Mouse (Mus musculus) liver, adult 10 weeks (tissue): ENCODE data around the gene Tmem160. TPM values are rescaled to one million over a fixed set of nuclear protein-coding genes. Genes with fewer than 3 reads are reported as not detected.

ENCODE experiments used
- polyA plus RNA-seq: library from polyadenylated mRNA; stranded (reverse); fragments of 350-450 nt; fragmentation: Illumina TruSeq; extraction: RNeasy Lipid Tissue Mini Kit (QIAGEN cat#74804); gene quantifications from one replicate; pipeline ENCODE4 v1.2.3, GENCODE M21; 2014; ENCODE audit warnings: low read depth, low replicate concordance

Tmem160 gene
- not detected for polyA plus RNA-seq

DNA sequence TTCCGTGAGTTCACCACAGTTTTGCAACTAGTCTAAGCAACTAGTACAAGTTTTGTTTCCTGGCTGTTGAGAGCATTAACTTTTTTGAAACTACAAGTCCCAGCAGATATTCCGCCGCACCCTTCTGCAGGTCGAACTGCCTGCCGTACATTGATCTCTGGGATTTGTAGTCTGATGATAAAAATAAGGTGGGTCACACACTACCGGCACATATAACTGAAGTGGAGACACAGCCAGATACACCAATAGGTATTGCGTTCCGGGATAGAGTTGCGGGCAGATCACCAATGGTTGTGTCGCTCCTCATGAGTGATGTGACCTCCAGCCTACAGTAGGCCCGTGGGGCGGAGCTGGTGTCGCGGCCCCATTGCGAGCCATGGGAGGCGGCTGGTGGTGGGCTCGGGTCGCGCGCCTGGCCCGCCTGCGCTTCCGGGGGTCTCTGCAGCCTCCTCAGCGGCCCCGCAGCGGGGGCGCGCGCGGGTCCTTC lies at the start of gene Tmem160:
TSS of gene Tmem160 (plus strand) at position 193 of the 487 bp plus-strand sequence.

DNA sequence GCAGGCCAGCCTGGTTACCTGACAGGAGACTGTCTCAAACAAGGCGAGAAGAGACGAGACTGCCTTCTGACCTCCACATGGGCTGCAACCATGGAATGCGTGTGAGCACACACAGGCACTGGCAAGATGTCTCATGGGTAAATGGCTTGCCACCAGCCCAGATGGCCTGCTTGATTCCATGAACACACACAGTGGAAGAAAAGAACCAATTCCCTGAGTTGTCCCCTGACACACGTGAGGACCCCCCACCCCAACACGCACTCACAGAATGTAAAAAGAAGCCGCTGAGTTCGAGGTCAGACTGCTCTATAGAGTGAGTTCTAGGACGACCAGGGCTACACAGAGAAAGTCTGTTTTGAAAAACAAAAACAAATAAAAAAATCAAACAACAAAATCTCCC lies 25.0 kb downstream of the Tmem160 start, which contains the start of gene Npas1:
TSS of gene Npas1 (minus strand) at position 101 of the 400 bp plus-strand sequence.

Other genes starting within 250 kb of the Tmem160 start
- 0.34 TPM for gene Dhx34, start 230.7 kb upstream of the Tmem160 start, polyA plus RNA-seq
- gene C5ar2, start 208.6 kb upstream of the Tmem160 start, polyA plus RNA-seq, result 0.93 TPM
- 0.64 TPM for gene C5ar1, start 193.2 kb upstream of the Tmem160 start, polyA plus RNA-seq
- 0.40 TPM for gene Inafm1, start 179.2 kb upstream of the Tmem160 start, polyA plus RNA-seq
- 9.4 TPM for gene Ccdc9, start 166.0 kb upstream of the Tmem160 start, polyA plus RNA-seq
- gene Bbc3, start 144.4 kb upstream of the Tmem160 start, polyA plus RNA-seq, result not detected
- gene Sae1, start 65.0 kb upstream of the Tmem160 start, polyA plus RNA-seq, result 20.8 TPM
- 2.2 TPM for gene Zc3h4, start 51.9 kb upstream of the Tmem160 start, polyA plus RNA-seq
- not detected for gene Npas1, start 24.9 kb downstream of the Tmem160 start, polyA plus RNA-seq
- gene Arhgap35, start 162.2 kb downstream of the Tmem160 start, polyA plus RNA-seq, result 18.5 TPM
- not detected for gene Ceacam15, start 222.9 kb downstream of the Tmem160 start, polyA plus RNA-seq